Mouse (Mus musculus) thymus, postnatal 25 days (tissue): ENCODE results near the gene Perp.

Experiments
- DNase-seq: peaks from one replicate; pipeline ENCODE4 v3.0.0; 2022

The Perp gene

DNA sequence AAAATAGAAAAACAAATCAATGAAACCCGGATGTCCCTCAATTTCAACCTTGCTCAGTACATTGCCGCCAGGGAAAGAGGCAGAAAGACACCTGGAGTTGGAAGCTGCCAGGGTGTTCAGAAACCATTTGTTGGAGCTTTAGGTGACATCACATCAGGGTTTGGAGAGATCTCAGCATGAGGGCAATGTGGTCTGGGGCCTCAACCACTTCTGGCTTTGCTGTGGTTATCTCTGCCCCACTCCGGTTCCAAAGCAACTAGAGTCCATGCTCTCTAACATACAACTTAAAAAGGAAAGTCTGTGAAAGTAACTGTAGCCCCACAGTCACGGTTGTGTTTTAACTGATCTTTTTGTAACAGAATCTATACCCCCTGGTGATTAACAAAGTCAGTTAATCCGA lies 19.9 kb downstream of the Perp start:
- DNase-seq: peak; percentile 22

- DNase-seq: no peak
These were observed 26.2 kb downstream of the Perp start for GRCm38 (mm10) chr10:18870990-18871389.

DNA sequence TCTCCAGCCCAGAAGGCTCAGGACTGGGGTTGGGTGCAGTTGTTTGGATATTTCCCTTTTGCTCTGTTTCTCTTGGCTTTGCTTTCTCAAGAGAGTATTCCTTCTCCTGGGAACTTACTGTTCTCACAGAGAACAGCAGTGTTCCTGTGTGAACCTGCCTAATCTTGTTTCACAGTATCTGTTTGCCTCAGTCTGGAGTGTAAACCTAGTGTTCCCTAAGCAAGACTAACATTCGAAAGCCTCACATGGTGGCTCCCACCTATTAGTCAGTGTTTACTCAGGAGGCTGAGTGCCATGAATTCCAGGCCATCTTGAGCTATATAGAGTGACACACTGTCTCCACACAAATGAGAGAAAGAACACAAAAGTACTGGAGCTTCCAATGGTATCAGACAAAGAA lies 31.4 kb downstream of the Perp start:
- DNase-seq: no peak

DNA sequence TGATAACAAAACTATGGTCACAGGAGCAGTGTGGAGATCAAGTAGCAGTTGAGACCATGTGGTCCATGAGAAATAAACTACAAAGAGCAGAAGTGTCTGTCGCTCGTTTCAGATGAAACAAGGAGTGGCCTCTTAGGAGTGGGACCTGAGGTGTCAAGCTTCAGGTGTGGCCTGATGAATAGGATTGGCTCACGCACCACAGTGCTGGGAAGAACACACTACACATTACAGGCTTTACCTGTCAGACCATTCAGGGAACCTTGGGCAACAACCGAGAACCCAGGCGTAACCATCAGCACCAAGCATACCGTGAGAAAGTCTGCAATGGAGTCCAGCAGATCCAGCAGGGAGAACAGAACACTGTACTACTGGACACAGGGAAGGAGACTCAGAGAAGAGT lies 33.3 kb downstream of the Perp start:
- DNase-seq: no peak

GRCm38 (mm10) chr10:18879160-18879559 lies 34.3 kb downstream of the Perp start:
- no peak for DNase-seq

GRCm38 (mm10) chr10:18879690-18880089 lies 34.9 kb downstream of the Perp start:
- no peak for DNase-seq

DNA sequence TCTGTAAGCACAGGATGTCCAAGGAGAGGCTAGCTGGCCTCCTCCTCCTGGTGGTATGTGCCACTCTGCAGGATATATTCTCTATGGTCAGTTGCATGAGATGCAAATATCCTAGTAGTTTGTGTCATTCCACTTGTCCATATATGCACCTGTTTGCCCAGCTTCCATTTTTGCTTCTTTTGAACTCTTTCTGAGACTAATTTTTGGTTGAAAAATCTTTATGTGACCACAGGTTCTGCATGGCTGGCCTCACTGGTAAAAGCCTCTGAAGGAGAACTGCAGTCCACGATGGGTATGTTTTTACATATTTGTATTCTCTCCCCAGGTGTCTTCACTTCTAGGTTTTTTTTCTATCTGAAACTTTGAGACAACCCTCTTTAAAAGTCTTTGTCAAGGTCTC lies 37.4 kb downstream of the Perp start:
- no peak for DNase-seq

GRCm38 (mm10) chr10:18886918-18887625 lies 42.3 kb downstream of the Perp start:
- no peak for DNase-seq

DNA sequence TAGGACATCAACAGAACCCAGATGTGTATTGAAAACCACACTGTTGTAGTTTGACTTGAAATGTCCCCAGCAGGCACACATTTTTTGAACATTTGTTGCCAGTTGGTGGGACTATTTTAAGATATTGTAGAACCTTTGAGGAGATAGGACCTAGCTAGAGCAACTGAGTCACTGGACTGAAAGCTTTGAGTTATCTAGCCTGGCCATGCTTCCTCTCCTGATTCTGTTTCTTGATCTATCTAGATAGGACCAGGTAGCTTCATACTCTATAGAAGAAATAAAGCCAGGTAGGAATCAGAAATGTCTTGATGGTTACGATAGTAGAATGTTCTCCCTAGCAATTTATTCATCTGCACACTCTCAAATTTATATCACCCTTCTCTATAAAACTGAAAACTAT lies 43.9 kb downstream of the Perp start:
- DNase-seq: no peak

GRCm38 (mm10) chr10:18889255-18889654 lies 44.4 kb downstream of the Perp start:
- DNase-seq: no peak

DNA sequence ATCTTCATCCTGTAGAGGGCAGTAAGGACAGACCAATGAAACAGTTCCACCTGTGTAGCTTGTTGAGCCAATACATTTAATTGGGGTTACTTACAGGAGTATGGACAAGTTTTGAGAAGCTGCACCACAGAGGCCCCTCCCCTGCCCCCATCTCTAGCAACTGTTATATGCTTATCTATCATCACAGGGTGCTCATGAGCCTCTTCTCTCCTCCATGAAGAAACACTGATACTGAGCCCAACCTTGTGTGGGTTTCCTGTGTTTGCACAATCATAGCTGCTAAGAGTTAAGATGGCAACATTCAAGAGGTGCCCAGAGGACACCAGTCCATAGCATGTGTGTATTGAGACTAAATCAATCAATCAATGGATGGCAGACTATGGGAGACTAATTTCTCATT lies 46.3 kb downstream of the Perp start:
- no peak for DNase-seq

- DNase-seq: peak; percentile 21
These were observed 47.3 kb downstream of the Perp start for GRCm38 (mm10) chr10:18892102-18892501.

- DNase-seq: no peak
These were observed 49.7 kb downstream of the Perp start for GRCm38 (mm10) chr10:18894259-18895166.

GRCm38 (mm10) chr10:18904108-18904507 lies 59.3 kb downstream of the Perp start:
- DNase-seq: peak; percentile 66
